Mouse (Mus musculus) CH12.LX (cell line): ENCODE data around the gene Setx. TPM values are rescaled to one million over a fixed set of nuclear protein-coding genes. Genes with fewer than 3 reads are reported as not detected.

Experiments
- DNase-seq: peaks from one replicate; pipeline ENCODE4 v3.0.0-alpha.2; 2013; ENCODE audit errors: extremely low read depth
- H3K27ac ChIP-seq: 2 replicates; pipeline ENCODE4 v1.5.1; 2012; ENCODE audit warnings: low read depth, mild to moderate bottlenecking, control low read depth, moderate library complexity; ENCODE audit not compliant: insufficient read depth
- H3K27me3 ChIP-seq: replicated peaks from 2 replicates; pipeline ENCODE3; 2012; ENCODE audit warnings: inconsistent platforms
- H3K36me3 ChIP-seq, 2 experiments: replicated peaks in 1 of 2; 2 replicates each; pipeline versions ENCODE3 to v1.6.1; 2012; ENCODE audit warnings: inconsistent platforms in 1 of 2, low read length in 1 of 2, mild to moderate bottlenecking in 1 of 2, mixed read lengths in 1 of 2, moderate library complexity in 1 of 2; ENCODE audit not compliant: control insufficient read depth in 1 of 2, insufficient read depth in 1 of 2
- H3K4me1 ChIP-seq, 2 experiments: 2 replicates each; pipeline ENCODE4 v1.6.1; 2012; ENCODE audit warnings: inconsistent platforms in 1 of 2, moderate library complexity in 1 of 2; ENCODE audit not compliant: insufficient read depth in 2 of 2, control insufficient read depth in 1 of 2
- H3K4me2 ChIP-seq: 2 replicates; pipeline ENCODE4 v1.6.1; 2012; ENCODE audit warnings: low read depth, mild to moderate bottlenecking, control low read depth; ENCODE audit not compliant: poor library complexity, insufficient read depth, severe bottlenecking
- H3K4me3 ChIP-seq, 3 experiments: fragments of 150-350 bp in 1 of 3; sonication (generic) in 1 of 3; replicated peaks in 1 of 3; 2 replicates each; pipeline versions ENCODE3 to v1.5.1; 2011 to 2012; ENCODE audit warnings: low read depth in 2 of 3, low read length in 2 of 3, mild to moderate bottlenecking in 2 of 3, moderate library complexity in 2 of 3, control low read depth in 1 of 3, improper control_type of control experiment in 1 of 3, inconsistent platforms in 1 of 3, mixed read lengths in 1 of 3; ENCODE audit not compliant: poor library complexity in 1 of 3
- H3K79me2 ChIP-seq: replicated peaks from 2 replicates; pipeline ENCODE4 v1.6.1; 2012; ENCODE audit warnings: mild to moderate bottlenecking, moderate library complexity; ENCODE audit not compliant: control insufficient read depth, poor library complexity, insufficient read depth, severe bottlenecking; ENCODE audit errors: extremely low read depth
- H3K9ac ChIP-seq: 2 replicates; pipeline ENCODE4 v1.6.1; 2012; ENCODE audit warnings: low read depth, mild to moderate bottlenecking, control low read depth, moderate library complexity; ENCODE audit not compliant: insufficient read depth
- H3K9me3 ChIP-seq: replicated peaks from 2 replicates; pipeline ENCODE3; 2012; ENCODE audit warnings: low read length, inconsistent platforms, mixed read lengths
- CHD2 ChIP-seq: IDR thresholded peaks from 2 replicates; pipeline ENCODE4 v1.6.1; 2011; ENCODE audit warnings: low read length, improper control_type of control experiment
- CTCF ChIP-seq, 2 experiments: IDR thresholded peaks in 1 of 2; conservative IDR thresholded peaks in 1 of 2; 2 replicates each; pipeline ENCODE4 v1.5.1; 2011 to 2012; ENCODE audit warnings: low read depth in 2 of 2, low read length in 2 of 2, improper control_type of control experiment in 1 of 2, inconsistent platforms in 1 of 2, mild to moderate bottlenecking in 1 of 2, moderate library complexity in 1 of 2
- EP300 ChIP-seq: IDR thresholded peaks from 2 replicates; pipeline ENCODE4 v1.6.1; 2011; ENCODE audit warnings: low read length, improper control_type of control experiment
- GABPA ChIP-seq: IDR thresholded peaks from 2 replicates; pipeline ENCODE4 v1.6.1; 2012; ENCODE audit warnings: low read depth, low read length, improper control_type of control experiment, inconsistent platforms; ENCODE audit not compliant: insufficient replicate concordance
- MAFK ChIP-seq: IDR thresholded peaks from 2 replicates; pipeline ENCODE4 v1.6.1; 2011; ENCODE audit warnings: low read length, improper control_type of control experiment; ENCODE audit not compliant: insufficient replicate concordance
- MAX ChIP-seq: IDR thresholded peaks from 2 replicates; pipeline ENCODE4 v1.6.1; 2011; ENCODE audit warnings: low read length, improper control_type of control experiment
- NELFE ChIP-seq: IDR thresholded peaks from 2 replicates; pipeline ENCODE4 v1.6.1; 2011; ENCODE audit warnings: low read depth, low read length, improper control_type of control experiment
- NRF1 ChIP-seq: IDR thresholded peaks from 2 replicates; pipeline ENCODE4 v1.6.1; 2014; ENCODE audit warnings: low read depth, mild to moderate bottlenecking, inconsistent platforms, low read length, improper control_type of control experiment, moderate library complexity
- PAX5 ChIP-seq: IDR thresholded peaks from 2 replicates; pipeline ENCODE4 v1.6.1; 2012; ENCODE audit warnings: low read length, inconsistent platforms, mixed read lengths
- POLR2A ChIP-seq: IDR thresholded peaks from 2 replicates; pipeline ENCODE4 v1.6.1; 2011; ENCODE audit warnings: low read depth, mild to moderate bottlenecking, improper control_type of control experiment, low read length
- POLR2AphosphoS2 ChIP-seq: IDR thresholded peaks from 2 replicates; pipeline ENCODE4 v1.6.1; 2011; ENCODE audit warnings: low read depth, low read length, improper control_type of control experiment
- RAD21 ChIP-seq: IDR thresholded peaks from 2 replicates; pipeline ENCODE4 v1.6.1; 2011; ENCODE audit warnings: low read depth, mild to moderate bottlenecking, low read length, improper control_type of control experiment, moderate library complexity
- RCOR1 ChIP-seq: conservative IDR thresholded peaks from 2 replicates; pipeline ENCODE4 v1.6.1; 2012; ENCODE audit warnings: low read depth, mild to moderate bottlenecking, inconsistent platforms, low read length, improper control_type of control experiment
- SIN3A ChIP-seq: IDR thresholded peaks from 2 replicates; pipeline ENCODE4 v1.6.1; 2012; ENCODE audit warnings: low read length, improper control_type of control experiment, inconsistent platforms
- SMC3 ChIP-seq: IDR thresholded peaks from 2 replicates; pipeline ENCODE4 v1.6.1; 2011; ENCODE audit warnings: low read depth, low read length, improper control_type of control experiment
- TBP ChIP-seq: conservative IDR thresholded peaks from 2 replicates; pipeline ENCODE4 v1.6.1; 2011; ENCODE audit warnings: low read depth, low read length, improper control_type of control experiment
- USF2 ChIP-seq: conservative IDR thresholded peaks from 2 replicates; pipeline ENCODE4 v1.6.1; 2011; ENCODE audit warnings: low read depth, low read length, improper control_type of control experiment
- ZNF384 ChIP-seq: IDR thresholded peaks from 2 replicates; pipeline ENCODE4 v1.6.1; 2012; ENCODE audit warnings: low read depth, low read length, improper control_type of control experiment, inconsistent platforms
- dilution Hi-C: fragments of 300-500 bp; cut with MboI; formaldehyde crosslinking; loops from 2 replicates; pipeline ENCODE4 v1.14.3; 2020; ENCODE audit warnings: low sequenced_read_pairs; ENCODE audit not compliant: extremely low pct_unique_long_range_greater_than_20kb, extremely low pct_ligation_motif_present
- in situ Hi-C: fragments of 300-500 bp; cut with MboI; formaldehyde crosslinking; loops from 3 replicates; pipeline ENCODE4 v1.14.3; 2019; ENCODE audit warnings: low sequenced_read_pairs, low pct_ligation_motif_present, low pct_unique_long_range_greater_than_20kb, mixed read lengths
- polyA plus RNA-seq: library from polyadenylated mRNA; unstranded; fragments of >175 nt; gene quantifications from 2 replicates; pipeline ENCODE4 v1.2.1, GENCODE M21; 2012; ENCODE audit warnings: low read depth; ENCODE audit not compliant: insufficient read length
- total RNA-seq, 2 experiments: library from RNA; depleted of rRNA; stranded (reverse); fragments of 300-350 nt in 1 of 2; fragments of >200 nt in 1 of 2; gene quantifications; 2 replicates each; pipeline ENCODE4 v1.2.3; 2012 to 2014

Gene Setx
- total RNA-seq (2012; rRNA removed) (19.6 and 20.2 TPM in 2 replicates), total RNA-seq (2014; rRNA removed) (18.0 and 20.3 TPM in 2 replicates), polyA plus RNA-seq (16.9 and 20.0 TPM in 2 replicates)

GRCm38 (mm10) chr2:29123907-29124569 is at the start of gene Setx:
TSS of gene Setx (plus strand) at chr2:29124181.
- peak; percentile 12 for DNase-seq
- dilution Hi-C loops: no loop called here
- in situ Hi-C loops: no loop called here
- peaks cover 5% of the 10 kb centered on the region for H3K79me2 ChIP-seq
- no peaks in the 10 kb centered on the region for H3K9me3 ChIP-seq
- H3K4me3 ChIP-seq: peak within 1 kb of the TSS; percentile 75 to 81 (median 79)
- peaks cover 6 to 15% of the 10 kb centered on the region in 2 experiments for H3K36me3 ChIP-seq
- H3K4me2 ChIP-seq: peak within 1 kb of the TSS; percentile 67; the same call in 1 of the 2 replicates
- peaks cover 4 to 15% of the 10 kb centered on the region in 2 experiments; a peak in 3 of 4 replicates for H3K4me1 ChIP-seq
- no peak for TF ChIP-seq MAFK
- peak; percentile 70; the same call in 1 of the 2 replicates for TF ChIP-seq ZNF384
- H3K9ac ChIP-seq: peak within 1 kb of the TSS; percentile 73
- H3K27ac ChIP-seq: peak within 1 kb of the TSS; percentile 90
- peaks cover 2% of the 10 kb centered on the region for H3K27me3 ChIP-seq

GRCm38 (mm10) chr2:29074676-29075075 is 49.3 kb upstream of the Setx start:
- Histone ChIP-seq H3K4me2 (no peak overlapping the region), H3K27me3 (no peaks in the 10 kb centered on the region), H3K79me2 (no peaks in the 10 kb centered on the region), H3K27ac (no peak overlapping the region), H3K4me1 (no peaks in the 10 kb centered on the region), H3K36me3 (peaks cover 75 to 88% of the 10 kb centered on the region in 2 experiments), H3K9me3 (no peaks in the 10 kb centered on the region), H3K4me3 (no peak overlapping the region), H3K9ac (no peak overlapping the region)
- dilution Hi-C loops: no loop called here
- no peak for TF ChIP-seq EP300
- no peak for TF ChIP-seq SMC3
- no peak for TF ChIP-seq RCOR1
- TF ChIP-seq RAD21: no peak
- no peak for TF ChIP-seq POLR2A
- TF ChIP-seq CTCF (conservative IDR thresholded peaks at IDR 0.05 in 1 of 2, IDR thresholded peaks at IDR 0.05 in 1 of 2; ENCODE audit: low read depth in 2 of 2, low read length in 2 of 2): no peak
- no peak for TF ChIP-seq POLR2AphosphoS2
- in situ Hi-C loops: no loop called here
- DNase-seq: no peak

GRCm38 (mm10) chr2:29075331-29076070 is 48.5 kb upstream of the Setx start:
- Histone ChIP-seq H3K27me3 (no peaks in the 10 kb centered on the region), H3K79me2 (no peaks in the 10 kb centered on the region), H3K36me3 (peaks cover 77 to 89% of the 10 kb centered on the region in 2 experiments), H3K4me1 (no peaks in the 10 kb centered on the region), H3K9ac (no peak overlapping the region), H3K9me3 (no peaks in the 10 kb centered on the region), H3K4me3 (no peak overlapping the region), H3K4me2 (no peak overlapping the region), H3K27ac (no peak overlapping the region)
- TF ChIP-seq PAX5 (no peak), POLR2A (no peak), ZNF384 (no peak), GABPA (no peak), SIN3A (no peak), CHD2 (no peak), NELFE (no peak), NRF1 (no peak), MAX (no peak), CTCF (conservative IDR thresholded peaks at IDR 0.05 in 1 of 2, IDR thresholded peaks at IDR 0.05 in 1 of 2; ENCODE audit: low read depth in 2 of 2, low read length in 2 of 2) (no peak), USF2 (no peak), TBP (no peak)
- dilution Hi-C loops (no loop called here), in situ Hi-C loops (no loop called here)
- DNase-seq: no peak
